Mouse (Mus musculus) forebrain, embryonic 11.5 days (tissue): ENCODE data around the gene Med28. TPM values are rescaled to one million over a fixed set of nuclear protein-coding genes. Genes with fewer than 3 reads are reported as not detected.

Source experiments
- ATAC-seq: fragments of 200-750 bp; cut with Nextera tagmentation; replicated peaks from 2 replicates; pipeline ENCODE4 v1.8.0; 2017; ENCODE audit warnings: moderate TSS enrichment; ENCODE audit not compliant: low FRiP score
- DNase-seq: peaks from one replicate; pipeline ENCODE4 v3.0.0-alpha.2; 2017; ENCODE audit warnings: low spot score
- H3K27ac ChIP-seq: fragments of 300-500 bp; sonication (generic); 2 replicates; pipeline ENCODE4 v1.5.1; 2014; ENCODE audit warnings: low read depth, low read length
- H3K27me3 ChIP-seq: fragments of 300-500 bp; sonication (generic); 2 replicates; pipeline ENCODE4 v1.6.1; 2014; ENCODE audit warnings: mild to moderate bottlenecking, low read length, mixed read lengths; ENCODE audit not compliant: control insufficient read depth, insufficient read depth
- H3K36me3 ChIP-seq: fragments of 300-500 bp; sonication (generic); 2 replicates; pipeline ENCODE4 v1.6.1; 2014; ENCODE audit warnings: mild to moderate bottlenecking, low read length, moderate library complexity, mixed read lengths; ENCODE audit not compliant: control insufficient read depth, insufficient read depth
- H3K4me1 ChIP-seq: fragments of 300-500 bp; sonication (generic); replicated peaks from 2 replicates; pipeline ENCODE4 v1.6.1; 2014; ENCODE audit warnings: low read length, mixed read lengths; ENCODE audit not compliant: control insufficient read depth, insufficient read depth
- H3K4me2 ChIP-seq: fragments of 300-500 bp; sonication (generic); 2 replicates; pipeline ENCODE4 v1.6.1; 2014; ENCODE audit warnings: low read depth, mild to moderate bottlenecking, low read length, moderate library complexity, mixed read lengths; ENCODE audit not compliant: severe bottlenecking
- H3K4me3 ChIP-seq: fragments of 300-500 bp; sonication (generic); 2 replicates; pipeline ENCODE4 v1.5.1; 2014; ENCODE audit warnings: low read depth, low read length
- H3K9ac ChIP-seq: fragments of 300-500 bp; sonication (generic); 2 replicates; pipeline ENCODE4 v1.6.1; 2014; ENCODE audit warnings: low read length
- H3K9me3 ChIP-seq: fragments of 300-500 bp; sonication (generic); 2 replicates; pipeline ENCODE4 v1.6.1; 2016; ENCODE audit warnings: low read length, mixed read lengths; ENCODE audit not compliant: control insufficient read depth
- WGBS: fragments of 180-500 bp; shearing (Covaris S2); extraction: QIAGEN DNeasy Blood & Tissue Kit; methylation state at CpG from one replicate; pipeline ENCODE4 v1.1.7; 2014; 5-methylcytosine and 5-hydroxymethylcytosine counted together
- polyA plus RNA-seq: library from polyadenylated mRNA; unstranded; fragments of >200 nt; fragmentation: Nextera tagmentation; extraction: Ambion mirVana; gene quantifications from 2 replicates; pipeline ENCODE4 v1.2.1, GENCODE M21; 2014

Med28 gene
- polyA plus RNA-seq, 1 experiment from 2014 or later: 285 TPM

GRCm38 (mm10) chr5:45480066-45480465, 40.0 kb upstream of the Med28 start:
- ATAC-seq (no peak), DNase-seq (no peak)
- Histone ChIP-seq H3K36me3 (no peaks in the 10 kb centered on the region), H3K27ac (no peak overlapping the region), H3K9ac (no peak overlapping the region), H3K9me3 (no peaks in the 10 kb centered on the region), H3K4me2 (no peak overlapping the region), H3K27me3 (no peaks in the 10 kb centered on the region), H3K4me3 (no peak overlapping the region), H3K4me1 (no peaks in the 10 kb centered on the region; the same call in 1 of the 2 replicates)
- WGBS: 91% methylated on average over 1 of the region's 1 CpGs

GRCm38 (mm10) chr5:45481125-45481524, 38.9 kb upstream of the Med28 start:
- H3K4me2 ChIP-seq: no peak overlapping the region
- H3K27ac ChIP-seq: no peak overlapping the region
- H3K27me3 ChIP-seq: no peaks in the 10 kb centered on the region
- H3K36me3 ChIP-seq: no peaks in the 10 kb centered on the region
- H3K4me1 ChIP-seq: no peaks in the 10 kb centered on the region; the same call in 1 of the 2 replicates
- DNase-seq: no peak
- WGBS: 96% methylated on average over 2 of the region's 2 CpGs
- H3K4me3 ChIP-seq: no peak overlapping the region
- H3K9me3 ChIP-seq: no peaks in the 10 kb centered on the region
- H3K9ac ChIP-seq: no peak overlapping the region
- ATAC-seq: no peak

DNA sequence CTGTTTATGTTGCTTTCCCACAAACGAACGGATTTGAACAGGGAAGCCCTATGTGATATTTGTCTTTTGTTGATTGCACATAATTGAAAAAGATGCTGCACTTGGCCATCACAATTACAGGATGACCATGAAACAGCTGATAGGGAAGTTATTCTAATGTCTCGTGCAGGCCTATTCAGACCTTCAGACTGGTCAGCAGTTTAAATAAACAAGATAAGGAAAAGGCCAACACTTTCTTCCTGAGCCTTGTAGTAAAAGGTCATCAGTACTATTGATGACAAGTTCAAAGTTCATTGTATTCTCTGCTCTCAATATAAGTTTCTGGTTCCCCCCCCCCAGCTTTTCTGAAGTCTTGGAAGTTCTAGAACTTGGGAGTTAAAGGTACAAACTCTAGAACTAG, 37.4 kb upstream of the Med28 start:
- ATAC-seq: no peak
- H3K27me3 ChIP-seq: no peaks in the 10 kb centered on the region

GRCm38 (mm10) chr5:45483654-45484053, 36.4 kb upstream of the Med28 start:
- ATAC-seq (no peak), DNase-seq (no peak)
- WGBS: 84% methylated on average over 1 of the region's 1 CpGs
- no peaks in the 10 kb centered on the region for H3K9me3 ChIP-seq
- no peak overlapping the region for H3K4me3 ChIP-seq
- no peak overlapping the region for H3K4me2 ChIP-seq
- no peaks in the 10 kb centered on the region for H3K36me3 ChIP-seq
- H3K4me1 ChIP-seq: no peaks in the 10 kb centered on the region
- H3K27me3 ChIP-seq: no peaks in the 10 kb centered on the region
- no peak overlapping the region for H3K27ac ChIP-seq
- no peak overlapping the region for H3K9ac ChIP-seq

More for the DNA sequence above, 37.4 kb upstream of the Med28 start:
- Histone ChIP-seq H3K9ac (no peak overlapping the region), H3K27ac (no peak overlapping the region), H3K4me1 (no peaks in the 10 kb centered on the region), H3K36me3 (no peaks in the 10 kb centered on the region), H3K4me3 (no peak overlapping the region), H3K9me3 (no peaks in the 10 kb centered on the region), H3K4me2 (no peak overlapping the region)
- 82% methylated on average over 3 of the region's 3 CpGs for WGBS
- DNase-seq: no peak

- H3K27ac ChIP-seq: no peak overlapping the region
- DNase-seq: no peak
Observed at GRCm38 (mm10) chr5:45491776-45492175, 28.3 kb upstream of the Med28 start.

GRCm38 (mm10) chr5:45493191-45494092, 26.6 kb upstream of the Med28 start, which contains the start of gene Lap3:
Gene Lap3, plus strand, starts transcription at chr5:45493374.
- Histone ChIP-seq H3K27me3 (no peaks in the 10 kb centered on the region), H3K4me1 (0 out of 2 replicates have a peak, but pooled peaks cover 4% of the 10 kb centered on the region), H3K36me3 (no peaks in the 10 kb centered on the region), H3K4me3 (peak within 1 kb of the TSS; percentile 68), H3K4me2 (peak within 1 kb of the TSS; percentile 75), H3K9ac (peak within 1 kb of the TSS; percentile 78), H3K9me3 (no peaks in the 10 kb centered on the region), H3K27ac (0 out of 2 replicates have a peak within 1 kb of the TSS, but pooled peaks have one; percentile 31)
- under 1% methylated on average over 78 of the region's 78 CpGs for WGBS
- peak; percentile 99 for DNase-seq
- ATAC-seq: peak; percentile 97

More at GRCm38 (mm10) chr5:45491776-45492175, 28.3 kb upstream of the Med28 start:
- no peaks in the 10 kb centered on the region for H3K27me3 ChIP-seq
- no peak overlapping the region for H3K9ac ChIP-seq
- no peaks in the 10 kb centered on the region for H3K9me3 ChIP-seq
- no peak for ATAC-seq
- 57% methylated on average over 4 of the region's 4 CpGs for WGBS
- no peak overlapping the region for H3K4me2 ChIP-seq
- H3K4me1 ChIP-seq: 0 out of 2 replicates have a peak, but pooled peaks cover 4% of the 10 kb centered on the region
- H3K4me3 ChIP-seq: no peak overlapping the region
- no peaks in the 10 kb centered on the region for H3K36me3 ChIP-seq

DNA sequence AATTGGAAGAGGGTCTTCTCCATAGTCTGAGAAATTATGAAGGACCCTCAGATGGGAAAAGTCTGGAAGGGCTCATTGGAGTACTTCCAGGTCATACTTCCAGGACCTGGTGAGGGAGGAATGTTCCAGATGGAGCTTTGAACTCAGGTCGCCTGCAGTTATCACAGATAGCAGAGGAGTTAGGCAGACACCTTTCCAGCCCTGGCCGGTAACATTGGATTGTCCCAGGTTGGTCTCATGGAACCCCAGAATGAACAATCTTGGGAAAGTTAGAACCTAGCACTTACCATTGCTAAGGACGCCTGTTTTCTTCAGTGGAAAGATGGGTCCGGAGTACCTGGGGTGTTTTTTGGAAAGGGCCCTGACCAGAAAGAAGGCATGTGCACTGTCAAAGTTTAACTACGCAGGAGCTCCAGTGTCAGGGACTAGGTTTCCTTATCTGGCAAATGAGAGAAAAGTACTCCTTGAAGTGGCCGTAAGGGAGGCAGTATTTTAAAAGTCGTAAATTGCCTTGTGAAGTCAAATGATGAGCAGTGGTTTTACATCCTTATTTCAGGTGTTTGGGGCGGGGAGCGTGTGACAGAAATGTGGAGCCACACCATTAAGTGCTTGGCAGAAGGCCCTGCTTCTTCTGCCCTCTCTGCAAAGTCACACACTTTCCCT, 25.8 kb upstream of the Med28 start:
- peak overlapping the region; percentile 68 for H3K4me3 ChIP-seq
- no peaks in the 10 kb centered on the region for H3K9me3 ChIP-seq
- DNase-seq (no peak), ATAC-seq (peak; percentile 1; the same call in 1 of the 2 replicates)
- peak overlapping the region; percentile 75 for H3K4me2 ChIP-seq
- peak overlapping the region; percentile 78 for H3K9ac ChIP-seq
- no peak overlapping the region for H3K27ac ChIP-seq
- WGBS: 69% methylated on average over 9 of the region's 9 CpGs
- H3K36me3 ChIP-seq: no peaks in the 10 kb centered on the region
- H3K4me1 ChIP-seq: 0 out of 2 replicates have a peak, but pooled peaks cover 4% of the 10 kb centered on the region
- H3K27me3 ChIP-seq: no peaks in the 10 kb centered on the region

DNA sequence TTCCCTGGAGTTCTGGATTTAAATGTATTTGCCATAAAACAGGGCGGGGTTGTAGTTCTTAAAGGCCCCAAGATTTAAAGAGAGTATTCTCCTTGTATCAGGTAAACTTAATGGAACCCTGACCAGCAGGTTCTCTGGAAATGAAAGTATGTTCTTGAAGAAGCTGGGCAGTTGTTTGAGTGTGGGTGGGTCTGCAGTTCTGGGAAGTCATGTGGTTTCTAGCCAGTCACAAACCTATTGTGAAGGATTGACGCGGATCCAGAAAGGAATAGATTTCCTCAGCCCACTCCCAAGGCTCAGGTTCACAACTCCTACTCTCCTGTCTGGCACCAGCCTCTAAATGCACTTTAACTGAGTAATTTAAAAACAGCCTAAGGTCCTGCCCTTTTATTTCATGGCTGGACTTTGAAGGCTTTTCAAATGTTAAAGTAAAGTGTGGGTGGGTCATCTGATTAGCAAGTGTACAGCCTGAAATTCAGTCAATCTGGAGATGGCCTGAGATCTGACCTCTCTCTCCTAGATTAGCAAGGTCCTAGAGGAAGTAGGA, 24.5 kb upstream of the Med28 start:
- H3K9me3 ChIP-seq: no peaks in the 10 kb centered on the region
- H3K4me2 ChIP-seq: no peak overlapping the region
- no peak overlapping the region for H3K9ac ChIP-seq
- H3K4me3 ChIP-seq: no peak overlapping the region
- no peaks in the 10 kb centered on the region for H3K27me3 ChIP-seq
- H3K36me3 ChIP-seq: no peaks in the 10 kb centered on the region; the same call in 1 of the 2 replicates
- 94% methylated on average over 3 of the region's 3 CpGs for WGBS
- ATAC-seq (no peak), DNase-seq (no peak)
- 0 out of 2 replicates have a peak, but pooled peaks cover 4% of the 10 kb centered on the region for H3K4me1 ChIP-seq
- no peak overlapping the region for H3K27ac ChIP-seq
